Mouse (Mus musculus) G1E (cell line): ENCODE measurements around the gene Gon7.

ENCODE experiments used
- CTCF ChIP-seq: IDR thresholded peaks from 2 replicates; pipeline ENCODE4 v1.5.1; 2012; ENCODE audit warnings: low read depth, low read length, inconsistent platforms, mixed read lengths
- GATA1 ChIP-seq: IDR thresholded peaks from 2 replicates; pipeline ENCODE4 v1.6.1; 2012; ENCODE audit warnings: borderline replicate concordance, low read length, inconsistent platforms, mixed read lengths
- POLR2AphosphoS5 ChIP-seq: IDR thresholded peaks from 2 replicates; pipeline ENCODE4 v1.6.1; 2012; ENCODE audit warnings: low read depth, low read length, inconsistent platforms; ENCODE audit not compliant: insufficient replicate concordance
- TAL1 ChIP-seq: conservative IDR thresholded peaks from 2 replicates; pipeline ENCODE4 v1.6.1; 2012; ENCODE audit warnings: low read depth, low read length, inconsistent platforms, mixed read lengths

GRCm38 (mm10) chr12:102740285-102740684 lies 17.3 kb downstream of the Gon7 start:
- no peak for TF ChIP-seq POLR2AphosphoS5
- no peak for TF ChIP-seq CTCF
- TF ChIP-seq GATA1, result no peak
- TF ChIP-seq TAL1, result no peak
